Mouse (Mus musculus) limb, embryonic 12.5 days (tissue): ENCODE measurements around the gene Cmklr1. TPM values are rescaled to one million over a fixed set of nuclear protein-coding genes. Genes with fewer than 3 reads are reported as not detected.
A peak's percentile ranks its signal among the peaks of the same experiment; 100 is the strongest.
"Not testable (repeated sequence)": the region's sequence is repeated elsewhere in the genome, so short reads cannot be mapped to it uniquely, and the experiment has no call there.

Source experiments
- ATAC-seq: fragments of 200-750 bp; cut with Nextera tagmentation; 2 replicates; pipeline ENCODE4 v1.8.0; 2017; ENCODE audit warnings: low read depth, moderate TSS enrichment; ENCODE audit not compliant: insufficient number of reproducible peaks, insufficient read depth, low FRiP score, low TSS enrichment
- H3K27ac ChIP-seq: fragments of 300-500 bp; sonication (generic); 2 replicates; pipeline ENCODE4 v1.5.1; 2016; ENCODE audit warnings: mild to moderate bottlenecking, moderate library complexity
- H3K27me3 ChIP-seq: fragments of 300-500 bp; sonication (generic); 2 replicates; pipeline ENCODE4 v1.6.1; 2016; ENCODE audit warnings: mild to moderate bottlenecking, moderate library complexity
- H3K36me3 ChIP-seq: fragments of 300-500 bp; sonication (generic); 2 replicates; pipeline ENCODE4 v1.6.1; 2016; ENCODE audit warnings: mild to moderate bottlenecking, moderate library complexity
- H3K4me1 ChIP-seq: fragments of 300-500 bp; sonication (generic); replicated peaks from 2 replicates; pipeline ENCODE4 v1.6.1; 2016
- H3K4me2 ChIP-seq: fragments of 300-500 bp; sonication (generic); 2 replicates; pipeline ENCODE4 v1.6.1; 2016; ENCODE audit warnings: mild to moderate bottlenecking, moderate library complexity
- H3K4me3 ChIP-seq: fragments of 300-500 bp; sonication (generic); replicated peaks from 2 replicates; pipeline ENCODE4 v1.5.1; 2016; ENCODE audit warnings: mild to moderate bottlenecking
- H3K9ac ChIP-seq: fragments of 300-500 bp; sonication (generic); replicated peaks from 2 replicates; pipeline ENCODE4 v1.6.1; 2016; ENCODE audit warnings: mild to moderate bottlenecking, moderate library complexity
- H3K9me3 ChIP-seq: fragments of 300-500 bp; sonication (generic); 2 replicates; pipeline ENCODE4 v1.6.1; 2016; ENCODE audit warnings: mild to moderate bottlenecking, moderate library complexity
- WGBS: fragments of 180-500 bp; shearing (Covaris S2); methylation state at CpG from one replicate; pipeline ENCODE4 v1.1.7; 2016; 5-methylcytosine and 5-hydroxymethylcytosine counted together
- polyA plus RNA-seq: library from polyadenylated mRNA; unstranded; fragments of >200 nt; fragmentation: Nextera tagmentation; extraction: Ambion mirVana; gene quantifications from 2 replicates; pipeline ENCODE4 v1.2.1, GENCODE M21; 2016

Cmklr1 gene
- polyA plus RNA-seq, 1 experiment from 2014 or later, result 3.2 TPM

DNA sequence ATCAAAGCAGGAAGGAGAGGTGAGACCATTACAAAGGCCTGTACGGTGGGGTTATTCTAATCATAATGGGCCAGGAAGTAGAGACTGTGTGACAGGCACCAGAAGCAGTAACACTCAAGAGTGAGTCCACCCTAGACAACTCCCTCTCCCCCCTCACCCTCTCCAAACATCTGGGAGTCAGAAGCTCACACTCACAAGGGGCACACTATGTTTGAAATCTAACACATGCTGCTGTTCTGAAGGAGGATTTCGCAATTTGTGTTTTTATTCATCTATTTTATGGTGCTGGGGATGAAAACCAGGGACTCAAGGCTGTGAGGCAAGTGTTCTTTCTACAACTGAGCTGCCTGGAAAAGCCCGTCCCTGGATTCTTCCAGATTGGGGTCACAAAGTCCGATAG is 45.5 kb downstream of the Cmklr1 start:
- Histone ChIP-seq H3K36me3 (no peaks in the 10 kb centered on the region), H3K4me3 (no peak overlapping the region), H3K9ac (no peak overlapping the region), H3K9me3 (no peaks in the 10 kb centered on the region), H3K4me2 (no peak overlapping the region), H3K4me1 (peaks cover 17% of the 10 kb centered on the region), H3K27ac (no peak overlapping the region), H3K27me3 (no peaks in the 10 kb centered on the region)
- ATAC-seq, result no peak
- 58% methylated on average over 4 of the region's 4 CpGs for WGBS

DNA sequence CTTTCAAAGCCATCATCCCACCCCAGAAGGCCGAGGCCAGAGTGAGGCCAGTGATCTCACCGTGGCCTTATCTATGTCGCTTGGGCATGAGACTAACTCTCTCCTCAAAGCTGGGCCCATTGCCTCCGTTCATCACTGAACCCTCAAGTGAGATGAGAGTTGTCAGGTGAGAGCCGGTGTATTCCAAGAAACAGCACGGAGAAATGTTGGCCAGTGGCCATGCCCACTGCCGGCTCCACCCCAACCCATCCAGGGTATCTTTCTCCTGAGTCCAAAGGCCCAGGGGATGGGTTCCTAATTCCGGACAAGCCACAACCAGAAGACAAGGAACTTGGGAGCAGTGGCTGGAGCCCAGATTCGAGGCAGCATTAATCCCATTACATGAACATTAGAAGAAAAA is 46.8 kb downstream of the Cmklr1 start:
- H3K36me3 ChIP-seq, result no peaks in the 10 kb centered on the region
- H3K27me3 ChIP-seq, result no peaks in the 10 kb centered on the region
- H3K4me1 ChIP-seq, result peaks cover 12% of the 10 kb centered on the region
- H3K9me3 ChIP-seq, result no peaks in the 10 kb centered on the region
- 84% methylated on average over 9 of the region's 9 CpGs for WGBS
- no peak overlapping the region for H3K27ac ChIP-seq
- H3K4me3 ChIP-seq, result no peak overlapping the region
- no peak overlapping the region for H3K4me2 ChIP-seq
- ATAC-seq, result no peak
- H3K9ac ChIP-seq, result no peak overlapping the region

DNA sequence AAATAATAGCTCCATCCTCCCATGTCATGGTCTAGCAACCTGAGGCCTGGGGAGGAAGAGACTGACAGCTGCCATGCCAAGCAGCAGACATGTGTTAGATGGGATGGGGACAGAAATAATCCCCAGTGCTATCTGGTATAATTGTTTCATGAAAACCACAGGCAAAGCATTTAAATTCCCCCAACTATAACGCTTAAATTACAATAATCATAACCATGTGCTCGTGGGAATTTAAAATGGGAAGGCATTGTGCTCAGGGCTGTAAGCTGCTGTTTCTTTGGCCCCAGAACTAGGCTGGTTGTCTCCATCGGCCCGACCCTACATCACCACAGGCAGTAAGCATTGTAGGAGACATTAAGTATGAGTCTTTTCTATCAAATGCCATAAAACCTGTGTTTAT is 49.4 kb downstream of the Cmklr1 start:
- Histone ChIP-seq H3K4me2 (no peak overlapping the region), H3K27ac (no peak overlapping the region), H3K9ac (no peak overlapping the region), H3K36me3 (no peaks in the 10 kb centered on the region), H3K27me3 (no peaks in the 10 kb centered on the region), H3K9me3 (0 out of 2 replicates have a peak, but pooled peaks cover 6% of the 10 kb centered on the region), H3K4me3 (no peak overlapping the region), H3K4me1 (no peaks in the 10 kb centered on the region; the same call in 1 of the 2 replicates)
- 58% methylated on average over 4 of the region's 4 CpGs for WGBS
- ATAC-seq, result no peak

DNA sequence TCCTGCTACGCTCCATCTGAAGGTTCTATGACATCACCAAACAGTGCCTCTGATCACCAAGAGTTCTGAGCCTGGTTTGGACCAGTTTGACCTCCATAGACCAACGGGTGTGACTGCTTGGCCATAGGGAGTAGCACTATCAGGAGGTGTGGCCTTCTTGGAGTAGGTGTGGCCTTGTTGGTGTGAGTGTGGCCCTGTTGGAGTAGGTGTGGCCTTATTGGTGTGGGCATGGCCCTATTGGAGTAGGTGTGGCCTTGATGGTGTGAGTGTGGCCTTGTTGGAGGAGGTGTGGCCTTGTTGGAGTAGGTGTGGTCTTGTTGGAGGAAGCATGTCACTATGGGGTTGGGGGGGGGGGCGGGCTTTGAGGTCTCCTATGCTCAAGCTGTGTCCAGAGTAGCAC is 50.0 kb downstream of the Cmklr1 start:
- ATAC-seq, result no peak
- no peaks in the 10 kb centered on the region for H3K27me3 ChIP-seq
- H3K9ac ChIP-seq, result no peak overlapping the region
- no peaks in the 10 kb centered on the region for H3K36me3 ChIP-seq
- no peak overlapping the region for H3K4me2 ChIP-seq
- no peaks in the 10 kb centered on the region; the same call in 1 of the 2 replicates for H3K4me1 ChIP-seq
- no peak overlapping the region for H3K27ac ChIP-seq
- 78% methylated on average over 3 of the region's 3 CpGs for WGBS
- no peak overlapping the region for H3K4me3 ChIP-seq
- H3K9me3 ChIP-seq, result 0 out of 2 replicates have a peak, but pooled peaks cover 6% of the 10 kb centered on the region

DNA sequence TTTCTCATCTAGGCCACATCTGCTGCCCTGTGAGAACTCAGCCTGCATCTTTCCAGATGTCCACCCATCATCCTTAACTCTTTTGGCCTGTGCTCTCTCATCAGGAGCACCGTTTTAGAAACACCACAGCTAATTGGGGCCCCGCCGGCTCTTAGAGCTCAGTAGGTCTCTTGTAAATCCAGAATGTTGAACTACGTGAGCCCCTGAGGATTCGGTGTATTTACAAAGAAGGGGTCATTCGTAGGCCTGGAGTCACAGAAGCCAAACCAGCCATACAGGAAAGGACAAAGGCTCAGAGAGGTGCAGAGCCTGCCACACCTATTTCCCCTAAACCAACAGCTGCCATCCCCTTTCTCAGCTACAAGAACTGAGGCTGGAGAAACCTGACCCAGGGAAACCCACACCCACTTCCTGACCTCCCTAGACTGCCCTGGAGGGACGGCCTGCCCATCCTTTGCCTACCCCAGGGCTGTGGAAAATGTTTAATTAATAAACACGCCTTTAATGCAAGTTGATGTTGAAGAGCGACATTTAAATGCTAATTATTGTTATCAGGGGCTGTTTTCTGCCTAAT is 53.4 kb downstream of the Cmklr1 start:
- H3K4me3 ChIP-seq, result no peak overlapping the region
- no peak overlapping the region for H3K27ac ChIP-seq
- 43% methylated on average over 9 of the region's 9 CpGs for WGBS
- peaks cover 22% of the 10 kb centered on the region for H3K4me1 ChIP-seq
- no peak overlapping the region for H3K4me2 ChIP-seq
- no peaks in the 10 kb centered on the region for H3K36me3 ChIP-seq
- no peaks in the 10 kb centered on the region for H3K27me3 ChIP-seq
- H3K9ac ChIP-seq, result no peak overlapping the region
- no peak for ATAC-seq
- H3K9me3 ChIP-seq, result 0 out of 2 replicates have a peak, but pooled peaks cover 6% of the 10 kb centered on the region

DNA sequence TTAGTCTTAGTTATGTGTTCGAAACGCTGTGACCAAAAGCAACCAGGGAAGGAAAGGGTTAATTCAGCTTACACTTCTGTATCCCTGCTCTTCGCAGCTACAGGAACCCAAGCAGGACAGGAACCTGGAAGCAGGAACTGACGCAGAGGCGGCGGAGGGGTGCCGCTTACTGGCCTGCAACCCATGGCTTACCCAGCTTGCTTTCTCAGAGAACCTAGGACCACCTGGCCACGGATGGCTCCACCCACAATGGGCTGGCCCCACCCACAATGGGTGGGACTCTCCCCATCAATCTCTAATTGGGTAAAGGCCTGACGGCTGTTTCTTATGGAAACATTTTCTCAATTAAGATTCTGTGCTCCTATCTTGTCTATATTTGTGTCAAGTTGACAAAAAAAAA is 54.0 kb downstream of the Cmklr1 start:
- Histone ChIP-seq H3K9me3 (0 out of 2 replicates have a peak, but pooled peaks cover 6% of the 10 kb centered on the region), H3K4me3 (no peak overlapping the region), H3K27ac (no peak overlapping the region), H3K36me3 (no peaks in the 10 kb centered on the region), H3K27me3 (no peaks in the 10 kb centered on the region), H3K4me1 (peaks cover 28% of the 10 kb centered on the region), H3K9ac (no peak overlapping the region), H3K4me2 (no peak overlapping the region)
- no peak for ATAC-seq
- 80% methylated on average over 9 of the region's 9 CpGs for WGBS

DNA sequence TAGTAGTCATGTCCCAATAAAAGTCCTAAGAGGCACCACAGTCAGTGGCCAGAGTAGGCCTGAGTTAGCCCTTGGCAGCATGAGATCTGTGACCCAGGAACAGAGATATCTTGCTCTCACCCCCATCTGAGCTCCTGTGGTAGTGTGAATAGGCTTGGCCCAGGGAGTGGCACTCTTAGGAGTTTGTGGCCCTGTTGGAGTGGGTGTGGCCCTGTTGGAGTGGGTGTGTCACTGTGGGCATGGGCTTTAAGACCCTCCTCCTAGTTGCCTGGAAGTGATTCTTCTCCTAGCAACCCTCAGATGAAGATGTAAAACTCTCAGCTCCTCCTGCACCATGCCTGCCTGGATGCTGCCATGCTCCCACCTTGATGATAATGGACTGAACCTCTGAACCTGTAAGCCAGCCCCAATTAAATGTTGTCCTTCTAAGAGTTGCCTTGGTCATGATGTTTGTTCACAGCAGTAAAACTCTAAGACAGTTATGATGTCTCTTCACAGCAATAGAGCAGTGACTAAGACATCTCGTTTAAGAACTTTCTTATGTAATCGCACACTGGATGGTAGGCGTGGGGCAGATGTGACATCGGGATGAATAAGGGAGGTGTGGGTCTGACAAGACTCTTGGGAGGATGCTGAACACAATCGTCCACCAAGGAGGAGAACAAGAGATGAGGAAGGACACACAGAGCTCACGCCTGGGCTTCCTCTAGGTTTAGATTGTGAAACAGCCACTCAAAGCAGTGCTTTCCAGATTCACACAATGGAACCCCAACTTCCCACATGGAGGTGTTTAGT is 56.1 kb downstream of the Cmklr1 start:
- no peak overlapping the region for H3K4me3 ChIP-seq
- ATAC-seq, result no peak
- 83% methylated on average over 6 of the region's 6 CpGs for WGBS
- H3K27me3 ChIP-seq, result no peaks in the 10 kb centered on the region
- H3K27ac ChIP-seq, result no peak overlapping the region
- H3K9me3 ChIP-seq, result 0 out of 2 replicates have a peak, but pooled peaks cover 6% of the 10 kb centered on the region
- peaks cover 44% of the 10 kb centered on the region for H3K4me1 ChIP-seq
- H3K4me2 ChIP-seq, result no peak overlapping the region
- H3K36me3 ChIP-seq, result no peaks in the 10 kb centered on the region
- H3K9ac ChIP-seq, result no peak overlapping the region

DNA sequence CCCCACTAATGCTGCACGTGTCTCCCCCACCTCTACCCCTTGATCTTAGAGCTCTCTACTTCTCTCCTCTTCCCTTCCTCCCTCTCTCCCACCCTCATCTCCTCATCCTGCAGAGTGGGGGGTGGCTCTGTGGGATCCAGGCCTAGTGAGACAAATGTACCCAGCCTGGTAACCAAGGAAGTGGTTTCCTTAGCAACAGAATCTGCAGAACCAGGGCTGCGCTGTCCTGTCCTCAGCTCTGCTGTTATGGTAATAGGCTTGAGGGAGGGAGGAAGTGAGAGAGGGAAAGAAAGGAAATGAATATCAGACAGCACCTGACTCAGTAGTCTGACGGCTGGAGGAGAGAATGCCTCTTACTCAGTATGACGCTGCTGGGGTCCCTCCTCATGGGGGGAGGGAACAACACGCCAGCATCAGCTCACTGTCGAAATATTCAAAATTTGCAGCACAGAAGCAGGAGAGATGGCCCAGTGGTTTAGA is 58.4 kb downstream of the Cmklr1 start:
- 15% methylated on average over 6 of the region's 6 CpGs for WGBS
- Histone ChIP-seq H3K36me3 (no peaks in the 10 kb centered on the region), H3K4me1 (peaks cover 47% of the 10 kb centered on the region), H3K27ac (peak overlapping the region; percentile 29; the same call in 1 of the 2 replicates), H3K4me2 (no peak overlapping the region), H3K27me3 (no peaks in the 10 kb centered on the region), H3K4me3 (no peak overlapping the region), H3K9me3 (0 out of 2 replicates have a peak, but pooled peaks cover 6% of the 10 kb centered on the region), H3K9ac (no peak overlapping the region)
- ATAC-seq, result no peak

DNA sequence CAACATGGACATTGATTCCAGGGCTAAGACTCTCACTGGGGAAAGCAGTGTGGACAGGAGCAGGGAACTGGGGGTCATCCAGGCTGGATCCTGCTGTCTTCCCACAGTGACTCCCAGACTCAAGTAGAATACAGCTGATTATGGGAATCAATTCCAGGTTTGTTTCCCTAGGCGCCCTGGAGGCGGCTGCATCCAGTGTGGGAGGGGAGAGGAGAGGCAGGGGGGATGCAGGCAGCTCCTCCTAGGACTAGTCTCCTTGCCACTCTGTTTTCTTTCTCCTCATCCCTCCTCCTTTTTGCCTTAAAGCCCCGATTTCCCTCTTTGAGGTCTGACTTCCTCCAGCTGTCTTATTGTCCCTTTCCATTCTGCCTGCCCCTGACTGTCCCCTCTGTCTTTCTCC is 59.1 kb downstream of the Cmklr1 start:
- H3K27ac ChIP-seq, result peak overlapping the region; percentile 29; the same call in 1 of the 2 replicates

DNA sequence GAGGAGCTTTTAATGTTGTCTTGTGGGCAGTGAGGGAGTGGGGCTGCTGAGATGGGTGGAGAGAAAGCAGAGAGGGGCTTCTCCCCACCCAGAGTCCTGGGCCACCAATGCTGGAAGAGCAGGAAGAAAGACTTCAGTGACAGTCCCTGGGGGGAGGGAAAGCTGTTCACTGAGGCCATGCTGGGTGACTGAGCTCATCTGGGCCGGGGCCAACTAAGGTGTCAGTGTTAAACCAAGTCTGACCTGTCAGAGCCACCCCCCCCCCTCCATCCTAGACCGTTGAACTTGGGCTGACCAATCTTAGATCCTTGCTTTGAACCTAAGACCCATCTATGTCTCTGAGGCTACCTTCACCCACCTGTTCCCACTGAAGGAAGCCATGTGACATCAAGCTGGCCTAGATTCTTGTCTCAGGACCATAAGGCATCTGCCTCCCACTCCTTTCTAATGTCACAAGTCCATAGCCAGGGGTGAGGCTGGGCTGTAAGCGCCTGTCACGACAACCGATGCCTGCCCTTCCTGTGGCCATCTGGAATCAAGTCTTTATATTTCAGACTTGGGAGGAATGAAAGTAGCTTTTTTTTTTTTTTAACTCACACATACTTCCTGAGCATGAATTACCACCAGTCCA is 60.1 kb downstream of the Cmklr1 start:
- WGBS, result 52% methylated on average over 5 of the region's 5 CpGs
- no peaks in the 10 kb centered on the region for H3K9me3 ChIP-seq
- H3K27me3 ChIP-seq, result no peaks in the 10 kb centered on the region
- no peak overlapping the region for H3K4me2 ChIP-seq
- H3K4me1 ChIP-seq, result peaks cover 59% of the 10 kb centered on the region
- no peak for ATAC-seq
- H3K27ac ChIP-seq, result 0 out of 2 replicates have a peak overlapping the region, but pooled peaks have one; percentile 9
- no peak overlapping the region for H3K9ac ChIP-seq
- no peak overlapping the region for H3K4me3 ChIP-seq
- H3K36me3 ChIP-seq, result no peaks in the 10 kb centered on the region

More for the DNA sequence above, 59.1 kb downstream of the Cmklr1 start:
- Histone ChIP-seq H3K4me2 (no peak overlapping the region), H3K4me3 (no peak overlapping the region), H3K9me3 (0 out of 2 replicates have a peak, but pooled peaks cover 3% of the 10 kb centered on the region), H3K36me3 (no peaks in the 10 kb centered on the region), H3K4me1 (peaks cover 51% of the 10 kb centered on the region), H3K27me3 (no peaks in the 10 kb centered on the region), H3K9ac (no peak overlapping the region)
- ATAC-seq, result no peak
- 14% methylated on average over 3 of the region's 3 CpGs for WGBS

DNA sequence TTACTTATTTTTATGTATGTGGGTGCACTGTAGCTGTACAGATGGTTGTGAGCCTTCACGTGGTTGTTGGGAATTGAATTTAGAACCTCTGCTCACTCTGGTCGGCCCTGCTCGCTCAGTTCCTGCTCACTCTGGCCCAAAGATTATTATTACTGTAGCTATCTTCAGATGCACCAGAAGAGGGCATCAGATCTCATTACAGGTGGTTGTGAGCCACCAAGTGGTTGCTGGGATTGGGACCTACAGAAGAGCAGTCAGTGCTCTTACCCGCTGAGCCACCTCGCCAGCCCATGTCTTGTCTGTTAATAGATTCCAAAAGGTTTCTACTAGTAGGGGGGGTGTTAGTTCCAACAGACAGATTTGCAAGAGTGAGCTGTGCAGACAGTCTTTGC is 63.8 kb downstream of the Cmklr1 start:
- not testable (repeated sequence) for H3K4me3 ChIP-seq, H3K9me3 ChIP-seq, H3K27ac ChIP-seq, H3K4me2 ChIP-seq, H3K27me3 ChIP-seq, H3K36me3 ChIP-seq, H3K9ac ChIP-seq, ATAC-seq
- WGBS, result 49% methylated on average over 5 of the region's 5 CpGs
- H3K4me1 ChIP-seq, result peaks cover 51% of the 10 kb centered on the region
